Mouse (Mus musculus) adrenal gland, adult 8-10 months (tissue): ENCODE measurements around the gene Rsbn1. TPM values are rescaled to one million over a fixed set of nuclear protein-coding genes. Genes with fewer than 3 reads are reported as not detected.
A peak's percentile ranks its signal among the peaks of the same experiment; 100 is the strongest.

ENCODE experiments used
- DNase-seq: peaks from one replicate; pipeline ENCODE4 v3.0.0; 2022
- total RNA-seq, 4 experiments: library from RNA; stranded (reverse); gene quantifications; 2 replicates each; pipeline ENCODE4 v1.2.4; 2022

The Rsbn1 gene
- total RNA-seq, 4 experiments from 2014 or later = 18.8 to 23.4 (median 21.5) TPM

- DNase-seq = no peak
Observed at GRCm38 (mm10) chr3:103960622-103961021, 46.7 kb downstream of the Rsbn1 start.

GRCm38 (mm10) chr3:103967231-103967630, 53.3 kb downstream of the Rsbn1 start:
- DNase-seq = no peak

GRCm38 (mm10) chr3:103967861-103968691, 54.2 kb downstream of the Rsbn1 start, which contains the start of gene Phtf1:
Gene Phtf1, plus strand, starts transcription at chr3:103968110.
- peak; percentile 76 for DNase-seq

- DNase-seq = no peak
Observed at GRCm38 (mm10) chr3:103968701-103969100, 54.8 kb downstream of the Rsbn1 start.

GRCm38 (mm10) chr3:103971157-103971556, 57.2 kb downstream of the Rsbn1 start:
- DNase-seq = no peak

- DNase-seq = no peak
Observed at GRCm38 (mm10) chr3:103984556-103984955, 70.6 kb downstream of the Rsbn1 start.

GRCm38 (mm10) chr3:103985194-103985593, 71.3 kb downstream of the Rsbn1 start:
- DNase-seq = no peak

- no peak for DNase-seq
Observed at GRCm38 (mm10) chr3:103987831-103988432, 74.0 kb downstream of the Rsbn1 start.

- no peak for DNase-seq
Observed at GRCm38 (mm10) chr3:103989352-103989751, 75.4 kb downstream of the Rsbn1 start.

- no peak for DNase-seq
Observed at GRCm38 (mm10) chr3:103991271-103991670, 77.4 kb downstream of the Rsbn1 start.

- no peak for DNase-seq
Observed at GRCm38 (mm10) chr3:103998724-103999123, 84.8 kb downstream of the Rsbn1 start.

- no peak for DNase-seq
Observed at GRCm38 (mm10) chr3:104006896-104007466, 93.1 kb downstream of the Rsbn1 start.

- DNase-seq = no peak
Observed at GRCm38 (mm10) chr3:104007479-104007878, 93.6 kb downstream of the Rsbn1 start.

GRCm38 (mm10) chr3:104009924-104010662, 96.2 kb downstream of the Rsbn1 start:
- no peak for DNase-seq

- no peak for DNase-seq
Observed at GRCm38 (mm10) chr3:104011972-104012371, 98.1 kb downstream of the Rsbn1 start.

Other genes starting within 250 kb of the Rsbn1 start
- 10 to 100 TPM; 14.4 to 25.6 (median 20.0) TPM for gene Olfml3, start 176.1 kb upstream of the Rsbn1 start, total RNA-seq
- not detected for gene Gm10964, start 174.8 kb upstream of the Rsbn1 start, total RNA-seq
- 100 to 1,000 TPM; 103 to 160 (median 130) TPM for gene Hipk1, start 122.6 kb upstream of the Rsbn1 start, total RNA-seq
- 10 to 100 TPM; 11.2 to 14.7 (median 14.1) TPM for gene Dclre1b, start 104.7 kb upstream of the Rsbn1 start, total RNA-seq
- gene Ap4b1, start 104.6 kb upstream of the Rsbn1 start, total RNA-seq = 10 to 100 TPM; 18.0 to 21.1 (median 20.2) TPM
- gene Gm43064, start 104.5 kb upstream of the Rsbn1 start, total RNA-seq = not detected
- under 1 TPM in 3 of 4 experiments, not detected in 1; 0.24 to 0.49 (median 0.38) TPM for gene Bcl2l15, start 81.5 kb upstream of the Rsbn1 start, total RNA-seq
- 1 to 10 TPM; 1.6 to 2.7 (median 2.3) TPM for gene Ptpn22, start 54.3 kb upstream of the Rsbn1 start, total RNA-seq
- 10 to 100 TPM; 17.9 to 26.8 (median 22.1) TPM for gene Phtf1, start 54.0 kb downstream of the Rsbn1 start, total RNA-seq